Mouse (Mus musculus): Measurements from ENCODE around the gene Clgn. TPM values are rescaled to one million over a fixed set of nuclear protein-coding genes. Genes with fewer than 3 reads are reported as not detected.

The Clgn gene
- total RNA-seq, 2 experiments from 2014 or later, result 0.19 to 1.2 TPM

Other genes with a start within 250 kb of the Clgn start
- gene Tbc1d9, start 224.5 kb upstream of the Clgn start, total RNA-seq (2014; fragmentation: Nextera tagmentation), result 0.07 and 0.57 TPM in 2 replicates
- gene Tbc1d9, start 224.5 kb upstream of the Clgn start, total RNA-seq (2017), result 0.84 and 1.4 TPM in 2 replicates
- not detected in 2 replicates for gene Gm10645, start 223.7 kb upstream of the Clgn start, total RNA-seq (2014; fragmentation: Nextera tagmentation)
- gene Gm10645, start 223.7 kb upstream of the Clgn start, total RNA-seq (2017), result not detected in 2 replicates
- gene Ucp1, start 99.5 kb upstream of the Clgn start, total RNA-seq (2014; fragmentation: Nextera tagmentation), result not detected in 2 replicates
- not detected in 2 replicates for gene Ucp1, start 99.5 kb upstream of the Clgn start, total RNA-seq (2017)
- 10.0 and 14.5 TPM in 2 replicates for gene Elmod2, start 57.4 kb upstream of the Clgn start, total RNA-seq (2014; fragmentation: Nextera tagmentation)
- 16.7 and 29.9 TPM in 2 replicates for gene Elmod2, start 57.4 kb upstream of the Clgn start, total RNA-seq (2017)
- not detected in 2 replicates for gene Mgat4d, start 41.4 kb upstream of the Clgn start, total RNA-seq (2014; fragmentation: Nextera tagmentation)
- gene Mgat4d, start 41.4 kb upstream of the Clgn start, total RNA-seq (2017), result not detected in 2 replicates
- 97.8 and 106 TPM in 2 replicates for gene Scoc, start 68.5 kb downstream of the Clgn start, total RNA-seq (2014; fragmentation: Nextera tagmentation)
- 83.0 and 91.3 TPM in 2 replicates for gene Scoc, start 68.5 kb downstream of the Clgn start, total RNA-seq (2017)
- gene Olfr370, start 145.9 kb downstream of the Clgn start, total RNA-seq (2014; fragmentation: Nextera tagmentation), result not detected in 2 replicates
- not detected in 2 replicates for gene Olfr370, start 145.9 kb downstream of the Clgn start, total RNA-seq (2017)
- gene Ndufb7, start 176.8 kb downstream of the Clgn start, total RNA-seq (2014; fragmentation: Nextera tagmentation), result 199 and 204 TPM in 2 replicates
- gene Ndufb7, start 176.8 kb downstream of the Clgn start, total RNA-seq (2017), result 173 and 183 TPM in 2 replicates
- 304 and 466 TPM in 2 replicates for gene Tecr, start 218.1 kb downstream of the Clgn start, total RNA-seq (2014; fragmentation: Nextera tagmentation)
- gene Tecr, start 218.1 kb downstream of the Clgn start, total RNA-seq (2017), result 230 and 318 TPM in 2 replicates
- 49.7 and 52.6 TPM in 2 replicates for gene Dnajb1, start 218.3 kb downstream of the Clgn start, total RNA-seq (2014; fragmentation: Nextera tagmentation)
- 50.2 and 63.1 TPM in 2 replicates for gene Dnajb1, start 218.3 kb downstream of the Clgn start, total RNA-seq (2017)

Data from megakaryocyte-erythroid progenitor cell, adult 5-6 weeks (primary cell).